Mouse (Mus musculus): Measurements from ENCODE around the gene D5Ertd579e. TPM values are rescaled to one million over a fixed set of nuclear protein-coding genes. Genes with fewer than 3 reads are reported as not detected.

Gene D5Ertd579e
- polyA plus RNA-seq, 1 experiment from 2014 or later: 27.8 TPM

DNA sequence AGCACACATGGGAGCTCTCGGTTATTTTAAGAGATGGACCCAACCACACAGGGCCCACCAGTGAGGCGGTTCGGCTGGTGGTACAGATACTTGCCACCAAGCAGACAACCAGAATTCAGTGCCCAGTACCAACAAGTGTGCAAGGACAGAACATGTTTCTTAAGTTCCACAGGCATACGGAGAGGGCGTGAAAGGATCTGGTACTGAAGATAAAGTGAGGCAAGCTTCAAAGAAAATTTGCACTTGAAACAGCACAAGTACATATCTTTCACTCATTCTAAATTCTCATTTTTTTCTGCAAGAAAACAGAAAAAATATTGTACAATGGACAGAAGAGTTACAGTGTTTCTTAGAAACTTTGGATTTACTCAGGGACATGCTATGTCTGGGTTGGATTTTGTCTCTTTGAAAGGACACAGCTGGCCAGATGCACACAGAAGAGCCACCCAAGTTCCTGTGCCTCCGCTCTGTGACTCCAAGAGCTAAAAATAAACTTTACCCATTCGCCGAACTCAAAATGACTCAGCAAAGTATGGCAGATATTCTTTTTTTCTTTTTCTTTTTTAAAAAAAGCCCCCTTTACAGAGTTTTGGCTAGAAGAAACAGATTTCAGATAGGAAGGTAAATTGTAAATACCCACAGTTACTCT lies 75.3 kb downstream of the D5Ertd579e start:
- Histone ChIP-seq H3K27ac (ENCODE audit: low read depth, low read length) (peak overlapping the region; percentile 95), H3K9ac (ENCODE audit: low read depth, low read length) (peak overlapping the region; percentile 56; the same call in 1 of the 2 replicates), H3K4me2 (peak overlapping the region; percentile 55), H3K4me1 (ENCODE audit: control insufficient read depth, insufficient read depth, low read length) (peaks cover 21% of the 10 kb centered on the region), H3K36me3 (ENCODE audit: control insufficient read depth, insufficient read depth, low read length) (peaks cover 17% of the 10 kb centered on the region), H3K9me3 (replicated peaks; ENCODE audit: control insufficient read depth, low read length) (no peaks in the 10 kb centered on the region), H3K4me3 (ENCODE audit: low read depth, low read length) (peak overlapping the region; percentile 21; the same call in 1 of the 2 replicates), H3K27me3 (ENCODE audit: control insufficient read depth, insufficient read depth, low read length) (no peaks in the 10 kb centered on the region)
- peak; percentile 72; the same call in 1 of the 2 replicates for ATAC-seq (replicated peaks; ENCODE audit: insufficient number of reproducible peaks, low FRiP score, low TSS enrichment)
- 36% methylated on average over 8 of the region's 8 CpGs for WGBS (ENCODE audit: insufficient replicate concordance)

DNA sequence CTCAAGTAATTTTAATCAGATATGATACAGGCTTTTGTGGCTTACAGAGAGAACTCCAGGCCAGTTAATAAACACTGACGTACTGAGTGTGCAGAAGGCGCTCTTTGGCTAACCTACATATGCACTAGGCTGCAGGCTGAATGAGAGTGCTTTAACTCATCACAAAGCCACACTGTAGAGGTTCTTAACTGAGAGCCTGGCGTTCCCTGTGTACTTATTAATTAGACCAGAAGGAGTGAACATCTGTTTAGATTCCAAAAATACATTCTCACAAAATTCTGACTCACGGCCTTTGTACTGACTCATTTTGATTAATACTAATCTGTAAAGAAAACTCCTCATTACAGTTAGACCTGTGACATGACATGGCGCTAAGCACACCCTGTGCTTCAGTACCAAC lies 76.9 kb downstream of the D5Ertd579e start:
- Histone ChIP-seq H3K9ac (ENCODE audit: low read depth, low read length) (no peak overlapping the region), H3K27me3 (ENCODE audit: control insufficient read depth, insufficient read depth, low read length) (no peaks in the 10 kb centered on the region), H3K27ac (ENCODE audit: low read depth, low read length) (no peak overlapping the region), H3K4me1 (ENCODE audit: control insufficient read depth, insufficient read depth, low read length) (peaks cover 21% of the 10 kb centered on the region), H3K4me3 (ENCODE audit: low read depth, low read length) (no peak overlapping the region), H3K9me3 (replicated peaks; ENCODE audit: control insufficient read depth, low read length) (no peaks in the 10 kb centered on the region), H3K4me2 (no peak overlapping the region), H3K36me3 (ENCODE audit: control insufficient read depth, insufficient read depth, low read length) (peaks cover 25% of the 10 kb centered on the region)
- ATAC-seq (replicated peaks; ENCODE audit: insufficient number of reproducible peaks, low FRiP score, low TSS enrichment): no peak
- whole genome bisulfite sequencing (ENCODE audit: insufficient replicate concordance): 92% methylated on average over 5 of the region's 5 CpGs

DNA sequence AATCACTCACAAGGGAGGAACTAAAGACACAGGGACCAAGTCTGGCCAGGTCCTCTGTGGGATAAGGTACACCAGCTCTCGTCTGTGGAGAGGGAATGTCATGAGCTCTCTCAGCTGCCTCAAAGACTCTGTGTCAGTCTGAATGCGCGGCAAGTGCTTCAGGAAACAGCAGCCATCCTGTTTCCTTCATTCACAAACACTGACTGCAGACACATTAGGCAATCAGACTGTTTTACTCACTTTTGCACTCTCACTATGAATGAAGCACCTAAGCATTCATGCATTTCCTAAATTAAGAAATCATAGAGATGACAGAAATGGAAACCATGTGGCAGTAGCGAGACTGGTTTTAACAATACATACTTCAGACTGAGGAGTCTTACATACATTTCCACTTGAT lies 77.5 kb downstream of the D5Ertd579e start:
- H3K4me2 ChIP-seq: no peak overlapping the region
- H3K9ac ChIP-seq (ENCODE audit: low read depth, low read length): no peak overlapping the region
- no peaks in the 10 kb centered on the region for H3K9me3 ChIP-seq (replicated peaks; ENCODE audit: control insufficient read depth, low read length)
- peaks cover 21% of the 10 kb centered on the region for H3K4me1 ChIP-seq (ENCODE audit: control insufficient read depth, insufficient read depth, low read length)
- no peak overlapping the region for H3K27ac ChIP-seq (ENCODE audit: low read depth, low read length)
- peaks cover 29% of the 10 kb centered on the region for H3K36me3 ChIP-seq (ENCODE audit: control insufficient read depth, insufficient read depth, low read length)
- 70% methylated on average over 4 of the region's 4 CpGs for WGBS (ENCODE audit: insufficient replicate concordance)
- no peaks in the 10 kb centered on the region for H3K27me3 ChIP-seq (ENCODE audit: control insufficient read depth, insufficient read depth, low read length)
- no peak for ATAC-seq (replicated peaks; ENCODE audit: insufficient number of reproducible peaks, low FRiP score, low TSS enrichment)
- no peak overlapping the region for H3K4me3 ChIP-seq (ENCODE audit: low read depth, low read length)

DNA sequence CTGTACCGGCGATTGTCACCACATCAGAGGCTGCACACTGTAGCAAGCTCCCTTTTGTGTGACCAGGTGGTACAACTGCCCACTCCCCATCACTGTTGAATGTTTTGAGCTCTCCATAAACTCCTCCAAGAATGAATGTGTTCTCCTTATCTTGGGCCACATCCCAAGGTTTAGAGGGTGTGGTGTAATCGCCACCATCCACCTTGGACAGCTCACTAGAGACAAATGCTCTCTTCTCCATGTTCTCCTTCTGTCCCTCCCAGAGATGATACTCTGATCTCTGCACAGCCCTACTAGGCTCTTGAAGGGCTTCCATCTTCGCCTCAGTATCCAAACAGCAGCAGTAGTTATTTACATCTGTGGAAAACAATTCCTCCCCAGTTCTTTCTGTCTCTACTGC lies 81.7 kb downstream of the D5Ertd579e start:
- H3K27ac ChIP-seq (ENCODE audit: low read depth, low read length): no peak overlapping the region
- H3K27me3 ChIP-seq (ENCODE audit: control insufficient read depth, insufficient read depth, low read length): no peaks in the 10 kb centered on the region
- no peaks in the 10 kb centered on the region for H3K9me3 ChIP-seq (replicated peaks; ENCODE audit: control insufficient read depth, low read length)
- peaks cover 1% of the 10 kb centered on the region for H3K4me1 ChIP-seq (ENCODE audit: control insufficient read depth, insufficient read depth, low read length)
- ATAC-seq (replicated peaks; ENCODE audit: insufficient number of reproducible peaks, low FRiP score, low TSS enrichment): no peak
- WGBS (ENCODE audit: insufficient replicate concordance): 79% methylated on average over 4 of the region's 4 CpGs
- no peak overlapping the region for H3K4me2 ChIP-seq
- no peak overlapping the region for H3K4me3 ChIP-seq (ENCODE audit: low read depth, low read length)
- H3K36me3 ChIP-seq (ENCODE audit: control insufficient read depth, insufficient read depth, low read length): peaks cover 34% of the 10 kb centered on the region
- no peak overlapping the region for H3K9ac ChIP-seq (ENCODE audit: low read depth, low read length)

DNA sequence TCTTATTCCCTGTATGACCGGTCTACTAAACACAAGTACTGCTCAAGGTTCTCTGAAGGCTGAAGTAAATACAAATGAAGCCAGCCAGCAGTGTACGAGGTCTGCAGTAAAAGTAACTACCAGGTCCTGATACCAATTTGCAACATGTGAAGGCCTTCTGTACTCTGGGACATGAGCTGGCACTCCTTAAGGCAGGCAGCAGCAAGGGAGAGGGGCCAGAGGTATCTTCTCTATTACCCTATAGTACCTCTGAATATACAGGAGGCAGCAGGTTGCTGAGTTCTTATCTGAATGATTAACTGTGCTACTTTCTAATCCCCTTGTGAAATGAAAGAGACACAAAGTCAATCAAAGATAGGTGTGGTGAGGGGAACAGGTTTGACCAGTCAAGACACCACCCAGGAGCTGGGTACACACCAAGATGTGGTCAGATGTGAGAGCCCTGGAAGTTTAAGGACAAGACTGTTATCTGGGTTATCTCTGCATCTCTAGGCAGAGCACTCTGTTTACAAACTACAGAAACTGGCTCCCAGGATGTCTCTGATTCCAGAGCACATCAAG lies 86.8 kb downstream of the D5Ertd579e start:
- no peak for ATAC-seq (replicated peaks; ENCODE audit: insufficient number of reproducible peaks, low FRiP score, low TSS enrichment)
- 91% methylated on average over 2 of the region's 2 CpGs for WGBS (ENCODE audit: insufficient replicate concordance)
- peaks cover 20% of the 10 kb centered on the region for H3K36me3 ChIP-seq (ENCODE audit: control insufficient read depth, insufficient read depth, low read length)

DNA sequence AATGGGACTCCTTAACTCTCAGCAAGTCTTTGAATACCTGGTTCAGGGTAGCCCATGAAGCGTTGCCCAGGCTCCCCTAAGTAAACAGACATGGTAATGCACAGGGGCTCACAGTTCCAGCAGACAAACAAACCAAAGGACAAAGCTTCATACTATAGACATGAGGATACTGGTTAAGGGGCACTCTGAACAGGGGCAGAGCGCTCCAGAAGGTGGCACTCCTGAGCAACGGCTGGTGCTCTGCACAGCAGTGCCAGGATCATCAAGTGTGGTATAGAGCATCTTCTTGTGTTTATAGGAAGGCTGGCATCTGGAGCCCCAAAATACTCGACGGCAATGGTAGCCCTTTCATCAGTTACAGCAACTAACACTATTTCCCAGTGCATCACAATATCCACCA lies 92.8 kb downstream of the D5Ertd579e start:
- WGBS (ENCODE audit: insufficient replicate concordance): 90% methylated on average over 5 of the region's 5 CpGs
- Histone ChIP-seq H3K9ac (ENCODE audit: low read depth, low read length) (no peak overlapping the region), H3K4me2 (no peak overlapping the region), H3K27ac (ENCODE audit: low read depth, low read length) (no peak overlapping the region), H3K4me3 (ENCODE audit: low read depth, low read length) (no peak overlapping the region), H3K36me3 (ENCODE audit: control insufficient read depth, insufficient read depth, low read length) (peaks cover 29% of the 10 kb centered on the region), H3K9me3 (replicated peaks; ENCODE audit: control insufficient read depth, low read length) (no peaks in the 10 kb centered on the region), H3K27me3 (ENCODE audit: control insufficient read depth, insufficient read depth, low read length) (no peaks in the 10 kb centered on the region), H3K4me1 (ENCODE audit: control insufficient read depth, insufficient read depth, low read length) (no peaks in the 10 kb centered on the region)
- no peak for ATAC-seq (replicated peaks; ENCODE audit: insufficient number of reproducible peaks, low FRiP score, low TSS enrichment)

More for the DNA sequence above, 86.8 kb downstream of the D5Ertd579e start:
- no peaks in the 10 kb centered on the region for H3K9me3 ChIP-seq (replicated peaks; ENCODE audit: control insufficient read depth, low read length)
- no peak overlapping the region for H3K4me2 ChIP-seq
- H3K27me3 ChIP-seq (ENCODE audit: control insufficient read depth, insufficient read depth, low read length): no peaks in the 10 kb centered on the region
- no peak overlapping the region for H3K9ac ChIP-seq (ENCODE audit: low read depth, low read length)
- no peak overlapping the region for H3K27ac ChIP-seq (ENCODE audit: low read depth, low read length)
- H3K4me1 ChIP-seq (ENCODE audit: control insufficient read depth, insufficient read depth, low read length): no peaks in the 10 kb centered on the region
- no peak overlapping the region for H3K4me3 ChIP-seq (ENCODE audit: low read depth, low read length)

DNA sequence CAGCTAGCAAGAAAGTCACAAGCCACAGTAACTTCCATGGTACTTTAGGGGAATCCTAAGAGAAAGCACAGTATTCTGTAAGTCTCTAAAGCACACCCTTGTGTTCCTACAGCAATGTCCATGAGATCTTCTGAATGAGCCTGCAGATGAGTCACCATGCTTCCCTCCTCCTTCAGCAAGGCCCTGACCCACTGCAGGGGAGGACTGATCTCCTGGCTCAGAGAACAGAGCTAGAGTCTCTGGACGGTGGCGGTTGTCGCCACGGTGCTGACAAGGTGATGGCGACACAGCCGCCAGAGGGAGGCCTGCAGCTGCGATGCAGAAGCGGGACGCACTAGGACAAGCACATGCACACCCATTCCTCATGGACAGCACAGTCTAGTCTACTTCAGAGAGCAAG lies 93.8 kb downstream of the D5Ertd579e start:
- no peak overlapping the region for H3K4me2 ChIP-seq
- no peaks in the 10 kb centered on the region for H3K27me3 ChIP-seq (ENCODE audit: control insufficient read depth, insufficient read depth, low read length)
- H3K36me3 ChIP-seq (ENCODE audit: control insufficient read depth, insufficient read depth, low read length): peaks cover 26% of the 10 kb centered on the region
- no peak overlapping the region for H3K9ac ChIP-seq (ENCODE audit: low read depth, low read length)
- H3K4me3 ChIP-seq (ENCODE audit: low read depth, low read length): no peak overlapping the region
- 60% methylated on average over 9 of the region's 9 CpGs for WGBS (ENCODE audit: insufficient replicate concordance)
- H3K9me3 ChIP-seq (replicated peaks; ENCODE audit: control insufficient read depth, low read length): no peaks in the 10 kb centered on the region
- H3K4me1 ChIP-seq (ENCODE audit: control insufficient read depth, insufficient read depth, low read length): no peaks in the 10 kb centered on the region
- no peak for ATAC-seq (replicated peaks; ENCODE audit: insufficient number of reproducible peaks, low FRiP score, low TSS enrichment)
- H3K27ac ChIP-seq (ENCODE audit: low read depth, low read length): no peak overlapping the region

DNA sequence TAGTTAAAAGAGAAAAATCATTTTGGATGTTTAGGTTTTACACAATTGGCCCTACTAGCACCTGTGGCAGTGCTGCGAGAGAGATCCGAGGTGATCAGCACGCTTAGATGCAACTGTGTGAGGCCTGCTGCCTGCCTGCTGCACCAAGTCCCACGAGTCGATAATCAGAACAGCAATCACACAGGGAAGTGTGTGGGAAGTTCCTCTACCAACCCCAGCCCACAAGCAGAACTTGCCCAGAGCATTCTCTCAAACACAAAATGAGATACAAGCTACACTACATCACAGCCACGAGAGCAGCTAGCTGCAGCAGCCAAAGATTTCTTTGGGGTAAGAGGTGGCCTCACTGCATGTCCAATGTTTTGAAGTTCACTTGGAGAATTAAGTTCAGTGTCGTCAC lies 94.3 kb downstream of the D5Ertd579e start:
- no peak for ATAC-seq (replicated peaks; ENCODE audit: insufficient number of reproducible peaks, low FRiP score, low TSS enrichment)
- Histone ChIP-seq H3K9me3 (replicated peaks; ENCODE audit: control insufficient read depth, low read length) (no peaks in the 10 kb centered on the region), H3K4me2 (no peak overlapping the region), H3K4me3 (ENCODE audit: low read depth, low read length) (no peak overlapping the region), H3K27ac (ENCODE audit: low read depth, low read length) (no peak overlapping the region), H3K4me1 (ENCODE audit: control insufficient read depth, insufficient read depth, low read length) (no peaks in the 10 kb centered on the region), H3K9ac (ENCODE audit: low read depth, low read length) (no peak overlapping the region), H3K27me3 (ENCODE audit: control insufficient read depth, insufficient read depth, low read length) (no peaks in the 10 kb centered on the region), H3K36me3 (ENCODE audit: control insufficient read depth, insufficient read depth, low read length) (peaks cover 24% of the 10 kb centered on the region)
- 89% methylated on average over 7 of the region's 7 CpGs for WGBS (ENCODE audit: insufficient replicate concordance)

DNA sequence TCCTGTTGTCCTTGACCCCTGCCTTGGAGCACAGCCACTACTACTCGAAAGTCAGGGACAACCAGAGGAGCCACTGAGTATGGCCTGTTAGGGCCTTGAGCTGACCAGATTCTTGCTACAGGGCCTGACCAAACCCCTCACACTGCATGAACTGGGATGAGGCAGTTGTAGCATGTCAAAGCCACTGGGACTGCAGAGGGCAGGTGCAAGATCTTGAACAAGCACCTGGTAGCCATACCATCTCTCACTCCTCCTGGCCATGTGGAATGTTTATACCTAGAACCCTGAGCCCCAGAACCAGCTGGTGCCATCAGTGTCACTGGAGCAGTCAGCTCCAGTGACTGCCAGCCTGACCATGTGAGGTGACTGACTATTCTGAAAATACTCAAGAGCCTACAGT lies 96.9 kb downstream of the D5Ertd579e start:
- no peak for ATAC-seq (replicated peaks; ENCODE audit: insufficient number of reproducible peaks, low FRiP score, low TSS enrichment)
- no peak overlapping the region for H3K27ac ChIP-seq (ENCODE audit: low read depth, low read length)
- no peak overlapping the region for H3K9ac ChIP-seq (ENCODE audit: low read depth, low read length)
- peaks cover 19% of the 10 kb centered on the region for H3K36me3 ChIP-seq (ENCODE audit: control insufficient read depth, insufficient read depth, low read length)
- H3K4me1 ChIP-seq (ENCODE audit: control insufficient read depth, insufficient read depth, low read length): no peaks in the 10 kb centered on the region
- H3K27me3 ChIP-seq (ENCODE audit: control insufficient read depth, insufficient read depth, low read length): no peaks in the 10 kb centered on the region
- H3K4me2 ChIP-seq: no peak overlapping the region
- no peaks in the 10 kb centered on the region for H3K9me3 ChIP-seq (replicated peaks; ENCODE audit: control insufficient read depth, low read length)
- WGBS (ENCODE audit: insufficient replicate concordance): 79% methylated on average over 1 of the region's 1 CpGs
- H3K4me3 ChIP-seq (ENCODE audit: low read depth, low read length): no peak overlapping the region

All from heart, embryonic 11.5 days (tissue).